Mouse (Mus musculus) heart, adult 2 months (tissue): ENCODE measurements around the gene Kazald1. TPM values are rescaled to one million over a fixed set of nuclear protein-coding genes. Genes with fewer than 3 reads are reported as not detected.
"Not testable (repeated sequence)": the region's sequence is repeated elsewhere in the genome, so short reads cannot be mapped to it uniquely, and the experiment has no call there.

ENCODE experiments used
- DNase-seq, 2 experiments: peaks; one replicate each; pipeline ENCODE4 v3.0.0; 2021
- H3K27ac ChIP-seq: fragments of 200-600 bp; 2 replicates; pipeline ENCODE4 v1.8.1; 2022
- H3K27me3 ChIP-seq: fragments of 200-500 bp; 2 replicates; pipeline ENCODE4 v1.6.1; 2012; ENCODE audit warnings: mild to moderate bottlenecking, low read length, inconsistent platforms, mixed read lengths; ENCODE audit not compliant: control insufficient read depth, insufficient read depth
- H3K36me3 ChIP-seq: fragments of 200-500 bp; 2 replicates; pipeline ENCODE4 v1.6.1; 2012; ENCODE audit warnings: low read length, inconsistent platforms; ENCODE audit not compliant: control insufficient read depth, insufficient read depth
- H3K4me1 ChIP-seq: fragments of 200-500 bp; 2 replicates; pipeline ENCODE4 v1.6.1; 2011; ENCODE audit warnings: low read length; ENCODE audit not compliant: control insufficient read depth, insufficient read depth
- H3K4me3 ChIP-seq: fragments of 200-600 bp; 2 replicates; pipeline ENCODE4 v1.8.1; 2022
- H3K79me2 ChIP-seq: fragments of 200-500 bp; replicated peaks from 2 replicates; pipeline ENCODE4 v1.6.1; 2012; ENCODE audit warnings: mild to moderate bottlenecking, inconsistent platforms, low read length, moderate library complexity, mixed read lengths; ENCODE audit not compliant: control insufficient read depth, insufficient read depth
- H3K9ac ChIP-seq: fragments of 200-500 bp; 2 replicates; pipeline ENCODE4 v1.6.1; 2012; ENCODE audit warnings: low read depth, mild to moderate bottlenecking, control low read depth, inconsistent platforms, low read length, mixed read lengths
- CTCF ChIP-seq: fragments of 200-600 bp; IDR thresholded peaks from 2 replicates; pipeline ENCODE4 v1.8.1; 2022; ENCODE audit warnings: antibody characterized with exemption, mild to moderate bottlenecking, moderate library complexity
- EP300 ChIP-seq: fragments of 200-500 bp; IDR thresholded peaks from 2 replicates; pipeline ENCODE4 v1.6.1; 2011; ENCODE audit warnings: low read depth, low read length, control low read depth; ENCODE audit not compliant: insufficient read depth
- POLR2A ChIP-seq: fragments of 200-500 bp; IDR thresholded peaks from 2 replicates; pipeline ENCODE4 v1.6.1; 2011; ENCODE audit warnings: mild to moderate bottlenecking, low read depth, low read length, control low read depth; ENCODE audit not compliant: insufficient read depth
- WGBS: fragments of 180-500 bp; shearing (Covaris S2); methylation state at CpG from one replicate; pipeline ENCODE4 v1.1.7; 2018; 5-methylcytosine and 5-hydroxymethylcytosine counted together
- intact Hi-C: fragments of 180-260 bp; cut with DNase I; formaldehyde crosslinking; loops from one replicate; pipeline ENCODE4 v1.15.1; 2025
- polyA plus RNA-seq: library from polyadenylated mRNA; depleted of rRNA; stranded (reverse); fragments of >200 nt; gene quantifications from 2 replicates; pipeline ENCODE4 v1.2.3, GENCODE M21; 2012
- total RNA-seq, 2 experiments: library from RNA; stranded (reverse); gene quantifications; 2 replicates each; pipeline ENCODE4 v1.2.3; 2021

Kazald1 gene
- total and polyA plus RNA-seq, 3 experiments = 3.6 to 4.6 (median 3.9) TPM

DNA sequence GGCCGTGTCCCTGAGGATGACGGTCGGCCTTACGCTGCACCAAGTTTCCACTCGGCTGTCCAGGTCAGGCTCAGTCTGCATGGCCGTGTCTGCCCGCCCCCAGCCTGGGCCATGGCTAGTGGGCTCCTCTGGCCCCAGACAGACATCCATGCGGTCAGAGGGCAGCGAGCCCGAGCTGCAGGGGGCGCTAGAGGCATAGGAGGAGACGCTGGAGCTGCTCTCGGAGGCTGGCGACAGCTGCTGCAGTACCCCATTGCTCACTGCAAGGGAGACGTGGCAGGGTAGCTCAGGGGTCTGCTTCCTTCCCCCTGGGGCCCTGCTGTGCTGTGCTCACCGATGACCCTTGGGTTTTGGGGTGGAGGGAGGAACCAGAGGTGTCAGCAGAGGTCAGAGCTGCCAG is 38.2 kb upstream of the Kazald1 start:
- intact Hi-C loops = loop anchor here (10.0 kb wide), 1 partner anchor 452 kb away; no protein-coding TSS in a partner anchor
- Histone ChIP-seq H3K27ac (no peak overlapping the region), H3K9ac (no peak overlapping the region), H3K79me2 (no peaks in the 10 kb centered on the region), H3K36me3 (no peaks in the 10 kb centered on the region), H3K27me3 (peaks cover 2% of the 10 kb centered on the region; the same call in 1 of the 2 replicates), H3K4me1 (no peaks in the 10 kb centered on the region), H3K4me3 (no peak overlapping the region)
- TF ChIP-seq CTCF = peak; percentile 73
- no peak for TF ChIP-seq POLR2A
- peak in 1 of 2 experiments; percentile 68 for DNase-seq
- 38% methylated on average over 16 of the region's 16 CpGs for WGBS

- 86% methylated on average over 7 of the region's 7 CpGs for WGBS
- not testable (repeated sequence) for H3K4me3 ChIP-seq, H3K79me2 ChIP-seq, H3K27ac ChIP-seq, DNase-seq, H3K4me1 ChIP-seq, H3K9ac ChIP-seq, H3K27me3 ChIP-seq, H3K36me3 ChIP-seq
- intact Hi-C loops = loop anchor here (10.0 kb wide), 1 partner anchor 453 kb away; no protein-coding TSS in a partner anchor
Observed at GRCm38 (mm10) chr19:45038198-45038597, 36.8 kb upstream of the Kazald1 start.

- no peaks in the 10 kb centered on the region for H3K36me3 ChIP-seq
- no peak for DNase-seq
- intact Hi-C loops = no loop called here
- H3K27me3 ChIP-seq = peaks cover 2% of the 10 kb centered on the region; the same call in 1 of the 2 replicates
- no peaks in the 10 kb centered on the region for H3K4me1 ChIP-seq
- no peak overlapping the region for H3K9ac ChIP-seq
- TF ChIP-seq EP300 (no peak), POLR2A (no peak)
- 39% methylated on average over 13 of the region's 13 CpGs for WGBS
- H3K79me2 ChIP-seq = no peaks in the 10 kb centered on the region
- H3K4me3 ChIP-seq = no peak overlapping the region
- H3K27ac ChIP-seq = no peak overlapping the region
Observed at GRCm38 (mm10) chr19:45040214-45040613, 34.8 kb upstream of the Kazald1 start.

- no peak overlapping the region for H3K9ac ChIP-seq
- no peak overlapping the region for H3K4me3 ChIP-seq
- 68% methylated on average over 11 of the region's 11 CpGs for WGBS
- no peak overlapping the region for H3K27ac ChIP-seq
- peaks cover 2% of the 10 kb centered on the region; the same call in 1 of the 2 replicates for H3K27me3 ChIP-seq
- intact Hi-C loops = no loop called here
- H3K4me1 ChIP-seq = peaks cover 2% of the 10 kb centered on the region; the same call in 1 of the 2 replicates
- no peak for DNase-seq
- H3K79me2 ChIP-seq = no peaks in the 10 kb centered on the region
- no peaks in the 10 kb centered on the region for H3K36me3 ChIP-seq
- TF ChIP-seq CTCF (no peak), EP300 (no peak)
Observed at GRCm38 (mm10) chr19:45044389-45044927, 30.6 kb upstream of the Kazald1 start.

GRCm38 (mm10) chr19:45045236-45045635 is 29.8 kb upstream of the Kazald1 start:
- H3K9ac ChIP-seq = no peak overlapping the region
- TF ChIP-seq EP300 (no peak), POLR2A (no peak), CTCF (no peak)
- no peak overlapping the region for H3K27ac ChIP-seq
- 54% methylated on average over 15 of the region's 15 CpGs for WGBS
- H3K4me1 ChIP-seq = peaks cover 2% of the 10 kb centered on the region; the same call in 1 of the 2 replicates
- H3K27me3 ChIP-seq = no peaks in the 10 kb centered on the region; the same call in 1 of the 2 replicates
- no peaks in the 10 kb centered on the region for H3K79me2 ChIP-seq
- DNase-seq = no peak
- intact Hi-C loops = no loop called here
- no peaks in the 10 kb centered on the region for H3K36me3 ChIP-seq
- no peak overlapping the region for H3K4me3 ChIP-seq

DNA sequence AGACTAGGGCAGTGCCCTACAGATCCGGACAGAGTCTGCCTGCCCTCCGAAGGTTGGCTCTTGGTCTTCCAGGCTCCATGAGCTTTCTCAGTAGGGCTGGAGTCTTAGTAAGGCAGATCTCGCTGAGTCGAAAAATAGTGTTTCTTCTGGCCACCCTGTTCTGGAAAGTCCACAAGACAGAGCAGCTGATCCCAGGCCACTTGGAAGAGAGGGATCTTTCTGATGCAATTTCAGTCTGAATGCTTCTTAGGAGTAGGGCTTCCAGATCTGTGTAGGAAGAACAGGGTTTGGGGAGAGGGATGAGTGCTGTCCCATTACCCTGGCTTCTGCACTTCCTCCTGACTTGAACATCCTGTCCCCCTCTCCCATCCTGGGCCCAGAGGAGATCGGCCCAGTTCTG is 29.4 kb upstream of the Kazald1 start, which contains the start of gene Pdzd7:
Pdzd7 (minus strand) TSS at position 67 of the 400 bp plus-strand sequence.
- 69% methylated on average over 5 of the region's 5 CpGs for WGBS
- Histone ChIP-seq H3K4me1 (peaks cover 2% of the 10 kb centered on the region; the same call in 1 of the 2 replicates), H3K79me2 (no peaks in the 10 kb centered on the region), H3K27ac (peak within 1 kb of the TSS; percentile 95), H3K27me3 (no peaks in the 10 kb centered on the region), H3K4me3 (peak within 1 kb of the TSS; percentile 52), H3K36me3 (no peaks in the 10 kb centered on the region), H3K9ac (peak within 1 kb of the TSS; percentile 66)
- TF ChIP-seq EP300 (no peak), POLR2A (no peak), CTCF (no peak)
- no peak for DNase-seq
- intact Hi-C loops = no loop called here
